Mouse (Mus musculus) CH12.LX (cell line): ENCODE measurements around the gene Hsd17b14. TPM values are rescaled to one million over a fixed set of nuclear protein-coding genes. Genes with fewer than 3 reads are reported as not detected.
A peak's percentile ranks its signal among the peaks of the same experiment; 100 is the strongest.

ENCODE experiments used
- DNase-seq: peaks from one replicate; pipeline ENCODE4 v3.0.0-alpha.2; 2013; ENCODE audit errors: extremely low read depth
- H3K27ac ChIP-seq: 2 replicates; pipeline ENCODE4 v1.5.1; 2012; ENCODE audit warnings: low read depth, mild to moderate bottlenecking, control low read depth, moderate library complexity; ENCODE audit not compliant: insufficient read depth
- H3K27me3 ChIP-seq: replicated peaks from 2 replicates; pipeline ENCODE3; 2012; ENCODE audit warnings: inconsistent platforms
- H3K36me3 ChIP-seq, 2 experiments: replicated peaks in 1 of 2; 2 replicates each; pipeline versions ENCODE3 to v1.6.1; 2012; ENCODE audit warnings: inconsistent platforms in 1 of 2, low read length in 1 of 2, mild to moderate bottlenecking in 1 of 2, mixed read lengths in 1 of 2, moderate library complexity in 1 of 2; ENCODE audit not compliant: control insufficient read depth in 1 of 2, insufficient read depth in 1 of 2
- H3K4me1 ChIP-seq, 2 experiments: 2 replicates each; pipeline ENCODE4 v1.6.1; 2012; ENCODE audit warnings: inconsistent platforms in 1 of 2, moderate library complexity in 1 of 2; ENCODE audit not compliant: insufficient read depth in 2 of 2, control insufficient read depth in 1 of 2
- H3K4me2 ChIP-seq: 2 replicates; pipeline ENCODE4 v1.6.1; 2012; ENCODE audit warnings: low read depth, mild to moderate bottlenecking, control low read depth; ENCODE audit not compliant: poor library complexity, insufficient read depth, severe bottlenecking
- H3K4me3 ChIP-seq, 3 experiments: fragments of 150-350 bp in 1 of 3; sonication (generic) in 1 of 3; replicated peaks in 1 of 3; 2 replicates each; pipeline versions ENCODE3 to v1.5.1; 2011 to 2012; ENCODE audit warnings: low read depth in 2 of 3, low read length in 2 of 3, mild to moderate bottlenecking in 2 of 3, moderate library complexity in 2 of 3, control low read depth in 1 of 3, improper control_type of control experiment in 1 of 3, inconsistent platforms in 1 of 3, mixed read lengths in 1 of 3; ENCODE audit not compliant: poor library complexity in 1 of 3
- H3K79me2 ChIP-seq: replicated peaks from 2 replicates; pipeline ENCODE4 v1.6.1; 2012; ENCODE audit warnings: mild to moderate bottlenecking, moderate library complexity; ENCODE audit not compliant: control insufficient read depth, poor library complexity, insufficient read depth, severe bottlenecking; ENCODE audit errors: extremely low read depth
- H3K9ac ChIP-seq: 2 replicates; pipeline ENCODE4 v1.6.1; 2012; ENCODE audit warnings: low read depth, mild to moderate bottlenecking, control low read depth, moderate library complexity; ENCODE audit not compliant: insufficient read depth
- H3K9me3 ChIP-seq: replicated peaks from 2 replicates; pipeline ENCODE3; 2012; ENCODE audit warnings: low read length, inconsistent platforms, mixed read lengths
- BHLHE40 ChIP-seq: IDR thresholded peaks from 2 replicates; pipeline ENCODE4 v1.6.1; 2011; ENCODE audit warnings: mild to moderate bottlenecking, low read depth, low read length, improper control_type of control experiment
- CHD1 ChIP-seq: IDR thresholded peaks from 2 replicates; pipeline ENCODE4 v1.6.1; 2012; ENCODE audit warnings: low read depth, low read length, improper control_type of control experiment, inconsistent platforms
- CHD2 ChIP-seq: IDR thresholded peaks from 2 replicates; pipeline ENCODE4 v1.6.1; 2011; ENCODE audit warnings: low read length, improper control_type of control experiment
- EP300 ChIP-seq: IDR thresholded peaks from 2 replicates; pipeline ENCODE4 v1.6.1; 2011; ENCODE audit warnings: low read length, improper control_type of control experiment
- ETS1 ChIP-seq: conservative IDR thresholded peaks from 2 replicates; pipeline ENCODE4 v1.6.1; 2012; ENCODE audit warnings: low read depth, mild to moderate bottlenecking, inconsistent platforms, low read length, improper control_type of control experiment, moderate library complexity
- HCFC1 ChIP-seq: IDR thresholded peaks from 2 replicates; pipeline ENCODE4 v1.6.1; 2012; ENCODE audit warnings: low read depth, mild to moderate bottlenecking, inconsistent platforms, low read length, improper control_type of control experiment
- IRF4 ChIP-seq: IDR thresholded peaks from 2 replicates; pipeline ENCODE4 v1.6.1; 2014; ENCODE audit warnings: low read depth, mild to moderate bottlenecking, inconsistent platforms, low read length, improper control_type of control experiment
- JUN ChIP-seq: IDR thresholded peaks from 2 replicates; pipeline ENCODE4 v1.6.1; 2011; ENCODE audit warnings: low read depth, mild to moderate bottlenecking, low read length, improper control_type of control experiment, moderate library complexity; ENCODE audit not compliant: insufficient read depth
- JUND ChIP-seq: conservative IDR thresholded peaks from 2 replicates; pipeline ENCODE4 v1.6.1; 2011; ENCODE audit warnings: low read depth, low read length, improper control_type of control experiment
- KAT2A ChIP-seq: IDR thresholded peaks from 2 replicates; pipeline ENCODE4 v1.6.1; 2012; ENCODE audit warnings: low read length, improper control_type of control experiment, inconsistent platforms; ENCODE audit not compliant: insufficient replicate concordance
- MAFK ChIP-seq: IDR thresholded peaks from 2 replicates; pipeline ENCODE4 v1.6.1; 2011; ENCODE audit warnings: low read length, improper control_type of control experiment; ENCODE audit not compliant: insufficient replicate concordance
- MAX ChIP-seq: IDR thresholded peaks from 2 replicates; pipeline ENCODE4 v1.6.1; 2011; ENCODE audit warnings: low read length, improper control_type of control experiment
- MXI1 ChIP-seq: IDR thresholded peaks from 2 replicates; pipeline ENCODE4 v1.6.1; 2011; ENCODE audit warnings: mild to moderate bottlenecking, low read depth, low read length, improper control_type of control experiment
- MYC ChIP-seq: IDR thresholded peaks from 2 replicates; pipeline ENCODE4 v1.6.1; 2011; ENCODE audit warnings: low read depth, mild to moderate bottlenecking, improper control_type of control experiment, low read length
- NELFE ChIP-seq: IDR thresholded peaks from 2 replicates; pipeline ENCODE4 v1.6.1; 2011; ENCODE audit warnings: low read depth, low read length, improper control_type of control experiment
- NRF1 ChIP-seq: IDR thresholded peaks from 2 replicates; pipeline ENCODE4 v1.6.1; 2014; ENCODE audit warnings: low read depth, mild to moderate bottlenecking, inconsistent platforms, low read length, improper control_type of control experiment, moderate library complexity
- PAX5 ChIP-seq: IDR thresholded peaks from 2 replicates; pipeline ENCODE4 v1.6.1; 2012; ENCODE audit warnings: low read length, inconsistent platforms, mixed read lengths
- RAD21 ChIP-seq: IDR thresholded peaks from 2 replicates; pipeline ENCODE4 v1.6.1; 2011; ENCODE audit warnings: low read depth, mild to moderate bottlenecking, low read length, improper control_type of control experiment, moderate library complexity
- RCOR1 ChIP-seq: conservative IDR thresholded peaks from 2 replicates; pipeline ENCODE4 v1.6.1; 2012; ENCODE audit warnings: low read depth, mild to moderate bottlenecking, inconsistent platforms, low read length, improper control_type of control experiment
- SIN3A ChIP-seq: IDR thresholded peaks from 2 replicates; pipeline ENCODE4 v1.6.1; 2012; ENCODE audit warnings: low read length, improper control_type of control experiment, inconsistent platforms
- SMC3 ChIP-seq: IDR thresholded peaks from 2 replicates; pipeline ENCODE4 v1.6.1; 2011; ENCODE audit warnings: low read depth, low read length, improper control_type of control experiment
- TBP ChIP-seq: conservative IDR thresholded peaks from 2 replicates; pipeline ENCODE4 v1.6.1; 2011; ENCODE audit warnings: low read depth, low read length, improper control_type of control experiment
- TCF12 ChIP-seq: IDR thresholded peaks from 2 replicates; pipeline ENCODE4 v1.6.1; 2014; ENCODE audit warnings: low read depth, mild to moderate bottlenecking, inconsistent platforms, low read length, improper control_type of control experiment
- UBTF ChIP-seq: IDR thresholded peaks from 2 replicates; pipeline ENCODE4 v1.6.1; 2012; ENCODE audit warnings: low read depth, mild to moderate bottlenecking, inconsistent platforms, low read length, improper control_type of control experiment, moderate library complexity
- USF1 ChIP-seq: IDR thresholded peaks from 2 replicates; pipeline ENCODE4 v1.6.1; 2014; ENCODE audit warnings: low read depth, mild to moderate bottlenecking, inconsistent platforms, low read length, improper control_type of control experiment
- ZKSCAN1 ChIP-seq: IDR thresholded peaks from 2 replicates; pipeline ENCODE4 v1.6.1; 2012; ENCODE audit warnings: low read depth, inconsistent platforms, low read length, improper control_type of control experiment, borderline replicate concordance
- ZMIZ1 ChIP-seq: IDR thresholded peaks from 2 replicates; pipeline ENCODE4 v1.6.1; 2012; ENCODE audit warnings: low read depth, mild to moderate bottlenecking, inconsistent platforms, low read length, improper control_type of control experiment
- dilution Hi-C: fragments of 300-500 bp; cut with MboI; formaldehyde crosslinking; loops from 2 replicates; pipeline ENCODE4 v1.14.3; 2020; ENCODE audit warnings: low sequenced_read_pairs; ENCODE audit not compliant: extremely low pct_unique_long_range_greater_than_20kb, extremely low pct_ligation_motif_present
- in situ Hi-C: fragments of 300-500 bp; cut with MboI; formaldehyde crosslinking; loops from 3 replicates; pipeline ENCODE4 v1.14.3; 2019; ENCODE audit warnings: low sequenced_read_pairs, low pct_ligation_motif_present, low pct_unique_long_range_greater_than_20kb, mixed read lengths
- polyA plus RNA-seq: library from polyadenylated mRNA; unstranded; fragments of >175 nt; gene quantifications from 2 replicates; pipeline ENCODE4 v1.2.1, GENCODE M21; 2012; ENCODE audit warnings: low read depth; ENCODE audit not compliant: insufficient read length
- total RNA-seq, 2 experiments: library from RNA; depleted of rRNA; stranded (reverse); fragments of 300-350 nt in 1 of 2; fragments of >200 nt in 1 of 2; gene quantifications; 2 replicates each; pipeline ENCODE4 v1.2.3; 2012 to 2014

Hsd17b14 gene
- total and polyA plus RNA-seq, 3 experiments: 2.3 TPM; not detected in 2

GRCm38 (mm10) chr7:45609511-45609910 lies 54.8 kb downstream of the Hsd17b14 start:
- DNase-seq: no peak
- no peak overlapping the region for H3K4me3 ChIP-seq
- no peak overlapping the region for H3K9ac ChIP-seq
- dilution Hi-C loops (no loop called here), in situ Hi-C loops (no loop called here)
- no peaks in the 10 kb centered on the region for H3K36me3 ChIP-seq
- H3K27ac ChIP-seq: no peak overlapping the region
- no peaks in the 10 kb centered on the region for H3K79me2 ChIP-seq
- peaks cover 0 to 27% of the 10 kb centered on the region in 2 experiments; a peak in 2 of 4 replicates for H3K4me1 ChIP-seq
- no peaks in the 10 kb centered on the region for H3K9me3 ChIP-seq
- H3K27me3 ChIP-seq: no peaks in the 10 kb centered on the region
- TF ChIP-seq MAFK (no peak), USF1 (no peak), MAX (no peak), JUND (no peak), ZMIZ1 (no peak), BHLHE40 (no peak), EP300 (no peak), RAD21 (no peak), JUN (no peak), ZKSCAN1 (no peak), SIN3A (no peak), PAX5 (no peak), IRF4 (no peak), CHD1 (no peak), TBP (no peak)
- no peak overlapping the region for H3K4me2 ChIP-seq

- dilution Hi-C loops: no loop called here
- Histone ChIP-seq H3K27me3 (no peaks in the 10 kb centered on the region), H3K4me2 (peak overlapping the region; percentile 26), H3K4me3 (peak overlapping the region in 1 of 3 experiments; percentile 50), H3K36me3 (peaks cover 0 to 14% of the 10 kb centered on the region in 2 experiments), H3K27ac (peak overlapping the region; percentile 65; the same call in 1 of the 2 replicates), H3K79me2 (no peaks in the 10 kb centered on the region), H3K9ac (peak overlapping the region; percentile 62; the same call in 1 of the 2 replicates), H3K9me3 (no peaks in the 10 kb centered on the region), H3K4me1 (peaks cover 33 to 70% of the 10 kb centered on the region in 2 experiments)
- in situ Hi-C loops: no loop called here
- TF ChIP-seq MAX: peak; percentile 59; the same call in 1 of the 2 replicates
- TF ChIP-seq SIN3A: peak; percentile 61
- TF ChIP-seq BHLHE40: peak; percentile 65; the same call in 1 of the 2 replicates
- TF ChIP-seq JUN: no peak
- TF ChIP-seq ETS1: peak; percentile 84
- TF ChIP-seq TCF12: peak; percentile 95
- TF ChIP-seq MXI1: no peak
- TF ChIP-seq KAT2A: peak; percentile 39; the same call in 1 of the 2 replicates
- no peak for TF ChIP-seq UBTF
- no peak; the same call in 1 of the 2 replicates for TF ChIP-seq IRF4
- no peak for TF ChIP-seq NRF1
- no peak; the same call in 1 of the 2 replicates for TF ChIP-seq EP300
- TF ChIP-seq CHD2: no peak
- no peak for TF ChIP-seq USF1
- TF ChIP-seq SMC3: no peak
- 0 out of 2 replicates have a peak, but pooled peaks have one; percentile 40 for TF ChIP-seq TBP
- TF ChIP-seq MYC: peak; percentile 90; the same call in 1 of the 2 replicates
- TF ChIP-seq RCOR1: no peak; the same call in 1 of the 2 replicates
- 0 out of 2 replicates have a peak, but pooled peaks have one; percentile 14 for TF ChIP-seq NELFE
- 0 out of 2 replicates have a peak, but pooled peaks have one; percentile 31 for TF ChIP-seq HCFC1
- TF ChIP-seq ZMIZ1: no peak
- DNase-seq: peak; percentile 91
Observed at GRCm38 (mm10) chr7:45616277-45616676, 61.6 kb downstream of the Hsd17b14 start.
